Mouse (Mus musculus) cortical plate, adult 2 months (tissue): Measurements from ENCODE around the gene Slc16a13. TPM values are rescaled to one million over a fixed set of nuclear protein-coding genes. Genes with fewer than 3 reads are reported as not detected.

Source experiments
- H3K27ac ChIP-seq: fragments of 200-500 bp; 2 replicates; pipeline ENCODE4 v1.5.1; 2012; ENCODE audit warnings: low read length, control low read depth, inconsistent platforms; ENCODE audit not compliant: insufficient read depth
- H3K4me1 ChIP-seq: fragments of 200-500 bp; 2 replicates; pipeline ENCODE4 v1.6.1; 2011; ENCODE audit warnings: low read length; ENCODE audit not compliant: control insufficient read depth, insufficient read depth
- H3K4me3 ChIP-seq: fragments of 200-500 bp; 2 replicates; pipeline ENCODE4 v1.5.1; 2011; ENCODE audit warnings: mild to moderate bottlenecking, low read length, control low read depth; ENCODE audit not compliant: insufficient read depth
- CTCF ChIP-seq: fragments of 200-500 bp; IDR thresholded peaks from 2 replicates; pipeline ENCODE4 v1.5.1; 2011; ENCODE audit warnings: mild to moderate bottlenecking, control low read depth, low read length; ENCODE audit not compliant: insufficient read depth; ENCODE audit errors: extremely low read depth
- POLR2A ChIP-seq: fragments of 200-500 bp; IDR thresholded peaks from 2 replicates; pipeline ENCODE4 v1.6.1; 2011; ENCODE audit warnings: mild to moderate bottlenecking, low read length, control low read depth; ENCODE audit not compliant: insufficient read depth; ENCODE audit errors: extremely low read depth
- polyA plus RNA-seq: library from polyadenylated mRNA; depleted of rRNA; stranded (reverse); fragments of >200 nt; gene quantifications from 2 replicates; pipeline ENCODE4 v1.2.3, GENCODE M21; 2012

Gene Slc16a13
- polyA plus RNA-seq, 1 experiment, result 6.2 TPM

GRCm38 (mm10) chr11:70225798-70226601, 5.1 kb upstream of the Slc16a13 start:
- H3K4me1 ChIP-seq, result peaks cover 7% of the 10 kb centered on the region
- no peak overlapping the region for H3K27ac ChIP-seq
- no peak for TF ChIP-seq CTCF
- no peak for TF ChIP-seq POLR2A
- H3K4me3 ChIP-seq, result peak overlapping the region; percentile 15; the same call in 1 of the 2 replicates

DNA sequence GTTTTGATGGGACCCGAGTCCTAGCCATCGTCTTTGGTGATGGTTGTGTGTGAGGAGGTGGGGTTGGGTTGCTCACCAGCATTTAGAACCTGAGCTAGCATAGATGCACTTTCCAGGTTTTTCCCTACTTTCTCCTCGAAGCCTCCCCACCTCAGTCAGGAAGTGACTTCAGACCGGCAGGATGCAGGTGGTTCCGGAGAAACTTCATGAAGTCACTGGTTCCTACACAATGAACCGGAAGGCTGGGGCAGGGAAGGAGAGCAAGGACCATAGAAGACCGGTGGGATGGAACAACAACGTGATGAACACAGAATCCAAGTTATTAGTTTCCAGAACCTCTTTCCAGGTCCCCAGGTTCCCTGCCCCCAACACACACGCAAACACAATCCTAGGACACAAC, 2.9 kb upstream of the Slc16a13 start:
- TF ChIP-seq CTCF (no peak), POLR2A (no peak)
- Histone ChIP-seq H3K27ac (no peak overlapping the region), H3K4me3 (no peak overlapping the region), H3K4me1 (peaks cover 7% of the 10 kb centered on the region)

DNA sequence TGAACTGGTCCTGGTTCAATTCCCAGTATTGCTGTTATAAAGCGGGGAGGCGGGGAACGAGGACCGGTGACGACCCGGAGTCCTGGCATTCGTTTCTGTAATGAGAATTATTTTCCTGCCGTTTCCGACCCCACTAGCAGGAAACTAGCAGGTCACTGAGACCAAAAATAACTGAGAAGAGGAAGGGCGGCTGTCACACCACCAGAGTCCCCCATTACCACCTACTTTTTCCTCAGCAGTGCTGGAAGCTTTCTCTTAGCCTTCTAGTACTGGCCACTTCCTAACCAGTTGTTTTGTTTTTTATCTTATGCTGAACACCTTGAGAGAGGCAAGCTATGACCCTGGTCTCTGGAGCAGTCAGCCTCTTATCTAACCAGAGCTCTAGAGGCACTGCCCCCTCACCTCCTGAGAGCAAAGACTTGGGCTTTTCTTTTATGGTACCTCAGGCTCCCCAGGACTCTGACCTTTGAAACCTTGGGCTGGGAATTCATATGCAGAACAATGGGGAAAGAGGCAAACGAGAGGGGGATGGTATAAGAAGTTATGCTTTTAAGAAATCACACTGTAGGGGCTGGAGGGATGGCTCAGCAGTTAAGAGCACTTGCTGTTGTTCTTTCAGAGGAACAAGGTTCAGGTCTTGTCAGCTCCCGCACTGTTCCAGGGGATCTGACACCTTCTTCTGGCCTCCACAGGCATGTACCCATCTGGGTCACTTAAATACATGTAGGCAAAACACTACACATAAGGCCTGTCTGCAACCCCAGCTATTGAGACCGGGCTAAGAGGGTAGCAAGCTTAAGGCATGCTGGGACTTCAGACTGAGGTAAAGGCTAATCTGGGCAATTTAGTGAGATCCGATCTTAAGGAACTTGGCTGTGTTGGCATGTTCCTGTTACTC, 988 bp upstream of the Slc16a13 start:
- H3K27ac ChIP-seq, result peak overlapping the region; percentile 49
- TF ChIP-seq CTCF, result no peak
- TF ChIP-seq POLR2A, result no peak
- H3K4me3 ChIP-seq, result peak overlapping the region; percentile 52

GRCm38 (mm10) chr11:70220323-70220722, 541 bp downstream of the Slc16a13 start:
- Histone ChIP-seq H3K4me3 (peak overlapping the region; percentile 52), H3K27ac (peak overlapping the region; percentile 5; the same call in 1 of the 2 replicates), H3K4me1 (no peaks in the 10 kb centered on the region)
- TF ChIP-seq POLR2A (no peak), CTCF (no peak)

More for the DNA sequence above, 988 bp upstream of the Slc16a13 start:
- H3K4me1 ChIP-seq, result peaks cover 7% of the 10 kb centered on the region

DNA sequence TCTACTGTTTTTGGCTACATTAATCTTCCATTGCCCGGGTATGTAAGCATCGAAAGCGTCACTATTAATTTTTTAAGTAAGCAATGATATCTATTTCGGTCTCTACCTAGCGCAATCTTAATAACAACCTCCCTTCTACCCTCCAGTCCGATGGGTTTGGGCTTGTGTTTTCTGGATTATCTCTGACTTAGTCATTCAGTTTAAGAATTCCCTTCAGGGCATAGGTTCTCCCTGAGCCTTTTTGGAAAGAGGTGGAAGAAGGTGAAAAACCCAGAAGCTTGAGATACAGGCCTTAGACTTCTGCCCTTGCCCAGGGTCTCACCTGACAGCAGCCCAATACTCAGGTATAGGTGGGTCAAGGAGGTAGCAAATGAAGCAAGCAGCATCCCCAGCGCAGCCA, 991 bp downstream of the Slc16a13 start:
- TF ChIP-seq POLR2A (no peak), CTCF (no peak)
- H3K4me1 ChIP-seq, result no peaks in the 10 kb centered on the region
- peak overlapping the region; percentile 52 for H3K4me3 ChIP-seq
- peak overlapping the region; percentile 5; the same call in 1 of the 2 replicates for H3K27ac ChIP-seq

- Histone ChIP-seq H3K27ac (no peak overlapping the region), H3K4me1 (no peaks in the 10 kb centered on the region), H3K4me3 (no peak overlapping the region; the same call in 1 of the 2 replicates)
- TF ChIP-seq CTCF, result no peak
- TF ChIP-seq POLR2A, result no peak
Measured at GRCm38 (mm10) chr11:70218741-70219470, 2.0 kb downstream of the Slc16a13 start.

GRCm38 (mm10) chr11:70218039-70218438, 2.8 kb downstream of the Slc16a13 start:
- H3K27ac ChIP-seq, result no peak overlapping the region
- H3K4me3 ChIP-seq, result no peak overlapping the region
- no peak for TF ChIP-seq POLR2A
- no peak for TF ChIP-seq CTCF
- H3K4me1 ChIP-seq, result no peaks in the 10 kb centered on the region

- no peak overlapping the region for H3K4me3 ChIP-seq
- H3K4me1 ChIP-seq, result no peaks in the 10 kb centered on the region; the same call in 1 of the 2 replicates
- H3K27ac ChIP-seq, result no peak overlapping the region
- TF ChIP-seq POLR2A, result no peak
- TF ChIP-seq CTCF, result no peak
Measured at GRCm38 (mm10) chr11:70216103-70216502, 4.8 kb downstream of the Slc16a13 start.

DNA sequence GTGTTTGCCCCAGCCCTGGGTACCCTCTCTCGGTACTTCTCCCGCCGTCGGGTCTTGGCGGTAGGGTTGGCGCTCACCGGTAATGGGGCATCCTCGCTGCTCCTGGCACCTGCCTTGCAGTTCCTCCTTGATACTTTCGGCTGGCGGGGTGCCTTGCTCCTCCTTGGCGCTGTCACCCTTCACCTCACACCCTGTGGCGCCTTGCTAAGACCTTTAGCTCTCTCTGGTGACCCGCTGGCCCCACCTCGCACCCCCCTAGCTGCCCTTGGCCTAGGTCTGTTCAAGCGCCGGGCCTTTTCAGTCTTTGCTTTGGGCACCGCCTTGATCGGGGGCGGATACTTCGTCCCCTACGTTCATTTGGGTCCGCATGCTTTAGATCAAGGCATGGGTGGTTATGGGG, 5.6 kb downstream of the Slc16a13 start:
- peak overlapping the region; percentile 47; the same call in 1 of the 2 replicates for H3K4me3 ChIP-seq
- TF ChIP-seq CTCF, result no peak
- H3K27ac ChIP-seq, result no peak overlapping the region
- H3K4me1 ChIP-seq, result no peaks in the 10 kb centered on the region; the same call in 1 of the 2 replicates
